Mouse (Mus musculus) layer of hippocampus, adult 9-11 months (tissue): ENCODE data around the gene Ier2.
"Not testable (repeated sequence)": the region's sequence is repeated elsewhere in the genome, so short reads cannot be mapped to it uniquely, and the experiment has no call there.

ENCODE experiments used
- DNase-seq: peaks from one replicate; pipeline ENCODE4 v3.0.0; 2022

The Ier2 gene

GRCm38 (mm10) chr8:84637946-84638554, 24.6 kb downstream of the Ier2 start:
- DNase-seq, result no peak

- no peak for DNase-seq
These were observed 26.5 kb downstream of the Ier2 start for GRCm38 (mm10) chr8:84636051-84636691.

- no peak for DNase-seq
These were observed 27.1 kb downstream of the Ier2 start for GRCm38 (mm10) chr8:84635397-84636050.

GRCm38 (mm10) chr8:84634849-84635304, 27.8 kb downstream of the Ier2 start:
- DNase-seq, result no peak

- DNase-seq, result no peak
These were observed 28.6 kb downstream of the Ier2 start for GRCm38 (mm10) chr8:84633841-84634584.

- no peak for DNase-seq
These were observed 30.8 kb downstream of the Ier2 start for GRCm38 (mm10) chr8:84631813-84632212.

GRCm38 (mm10) chr8:84630145-84630544, 32.5 kb downstream of the Ier2 start:
- DNase-seq, result no peak

GRCm38 (mm10) chr8:84629586-84629985, 33.1 kb downstream of the Ier2 start:
- DNase-seq, result no peak

- DNase-seq, result not testable (repeated sequence)
These were observed 39.2 kb downstream of the Ier2 start for GRCm38 (mm10) chr8:84623425-84623824.

GRCm38 (mm10) chr8:84621102-84621625, 41.5 kb downstream of the Ier2 start:
- DNase-seq, result no peak

GRCm38 (mm10) chr8:84617005-84617404, 45.6 kb downstream of the Ier2 start:
- no peak for DNase-seq

GRCm38 (mm10) chr8:84615666-84616485, 46.8 kb downstream of the Ier2 start:
- DNase-seq, result no peak

- no peak for DNase-seq
These were observed 48.0 kb downstream of the Ier2 start for GRCm38 (mm10) chr8:84614512-84615223.
